Mouse (Mus musculus) layer of hippocampus, adult 11-12 months (tissue): Measurements from ENCODE around the gene Scn8a.

Experiments used
- DNase-seq: peaks from one replicate; pipeline ENCODE4 v3.0.0; 2022; ENCODE audit warnings: low spot score

Gene Scn8a

DNA sequence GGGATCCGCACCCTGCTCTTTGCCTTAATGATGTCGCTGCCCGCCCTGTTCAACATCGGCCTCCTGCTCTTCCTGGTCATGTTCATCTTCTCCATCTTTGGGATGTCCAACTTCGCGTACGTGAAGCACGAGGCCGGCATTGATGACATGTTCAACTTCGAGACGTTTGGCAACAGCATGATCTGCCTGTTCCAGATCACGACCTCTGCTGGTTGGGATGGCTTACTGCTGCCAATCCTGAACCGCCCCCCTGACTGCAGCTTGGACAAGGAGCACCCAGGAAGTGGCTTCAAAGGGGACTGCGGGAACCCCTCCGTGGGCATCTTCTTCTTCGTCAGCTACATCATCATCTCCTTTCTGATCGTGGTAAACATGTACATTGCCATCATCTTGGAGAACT lies 170.0 kb downstream of the Scn8a start:
- DNase-seq = no peak

DNA sequence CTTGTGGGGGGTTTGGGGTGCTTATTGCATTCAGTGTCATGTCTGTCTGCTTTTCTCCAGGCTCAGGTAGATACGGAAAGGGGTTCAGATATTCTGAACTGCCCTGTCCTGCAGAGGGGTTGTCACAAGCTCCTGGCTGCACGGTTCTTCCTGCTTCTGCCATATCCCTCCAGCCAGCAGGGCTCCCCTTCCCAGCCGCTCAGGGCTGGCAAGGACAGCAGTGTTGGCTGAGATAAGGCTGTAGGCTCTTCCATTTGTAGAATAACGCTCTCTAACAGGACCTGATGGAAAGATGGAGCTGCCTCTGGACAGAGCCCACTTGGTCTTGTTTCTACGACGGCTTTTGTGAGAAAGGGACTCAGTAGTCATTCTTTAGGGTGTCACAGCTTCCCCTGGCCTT lies 172.3 kb downstream of the Scn8a start:
- DNase-seq = no peak

DNA sequence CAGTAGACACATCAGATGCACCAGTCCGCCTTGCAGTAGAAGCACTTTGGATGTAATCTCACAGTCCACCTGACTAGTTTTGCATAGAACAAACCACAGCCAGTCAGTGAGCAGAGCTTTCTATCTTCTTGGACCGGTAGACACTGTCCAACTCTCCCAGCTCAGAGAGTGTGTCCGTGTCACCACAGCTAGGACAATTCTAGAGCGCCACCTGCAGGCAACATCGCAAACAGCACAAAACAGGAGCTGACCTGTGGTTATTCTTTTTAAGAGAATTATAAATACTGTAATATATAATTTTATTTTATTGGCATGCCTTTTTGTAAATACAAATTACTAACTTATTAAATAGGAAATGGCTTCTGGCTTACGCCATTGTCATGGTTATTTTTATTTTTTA lies 173.0 kb downstream of the Scn8a start:
- peak; percentile 79 for DNase-seq

DNA sequence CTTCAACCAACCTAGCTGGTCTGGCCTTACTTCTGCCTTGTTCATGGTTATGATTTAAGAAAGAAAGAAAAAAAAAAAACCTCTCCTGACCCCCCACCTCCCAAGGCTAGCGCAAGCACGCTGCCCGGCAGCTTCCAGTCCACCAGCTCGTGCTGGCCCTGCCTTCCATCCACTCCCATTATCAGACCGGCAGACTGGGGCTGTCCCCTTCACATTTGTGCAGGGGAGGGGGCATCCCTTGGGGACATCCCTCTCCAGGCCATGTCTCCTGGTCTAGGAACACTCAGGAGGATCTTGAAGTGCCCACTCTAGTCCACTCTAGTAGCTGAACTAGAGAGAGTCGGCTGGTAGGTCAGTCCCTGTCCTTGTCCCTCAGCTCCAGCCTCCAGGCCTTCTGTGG lies 174.9 kb downstream of the Scn8a start:
- no peak for DNase-seq

DNA sequence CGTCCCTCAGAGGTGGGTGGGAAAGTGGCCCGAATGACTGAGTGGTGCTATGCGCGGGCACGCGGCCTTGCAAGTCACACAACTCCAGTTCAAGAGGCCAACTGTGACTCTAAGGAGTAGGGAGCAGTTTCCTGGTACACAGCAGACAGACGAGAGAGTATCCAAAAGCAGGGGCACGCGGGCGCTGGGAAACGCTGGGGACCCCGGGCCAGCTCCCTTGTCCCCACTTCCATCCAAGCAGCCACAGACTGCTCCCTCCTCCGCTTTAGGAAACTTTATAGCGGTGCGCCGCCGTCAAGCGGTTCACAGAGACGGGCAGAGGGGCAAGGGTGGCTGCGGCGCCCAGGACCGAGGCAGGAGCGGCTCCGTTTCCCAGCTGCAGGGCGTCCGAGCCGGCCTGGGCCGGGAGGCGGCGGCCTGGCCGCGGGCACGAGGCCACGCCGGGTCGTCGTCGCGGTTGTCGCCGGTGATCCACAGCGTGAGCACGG lies 176.4 kb downstream of the Scn8a start:
- DNase-seq = no peak

DNA sequence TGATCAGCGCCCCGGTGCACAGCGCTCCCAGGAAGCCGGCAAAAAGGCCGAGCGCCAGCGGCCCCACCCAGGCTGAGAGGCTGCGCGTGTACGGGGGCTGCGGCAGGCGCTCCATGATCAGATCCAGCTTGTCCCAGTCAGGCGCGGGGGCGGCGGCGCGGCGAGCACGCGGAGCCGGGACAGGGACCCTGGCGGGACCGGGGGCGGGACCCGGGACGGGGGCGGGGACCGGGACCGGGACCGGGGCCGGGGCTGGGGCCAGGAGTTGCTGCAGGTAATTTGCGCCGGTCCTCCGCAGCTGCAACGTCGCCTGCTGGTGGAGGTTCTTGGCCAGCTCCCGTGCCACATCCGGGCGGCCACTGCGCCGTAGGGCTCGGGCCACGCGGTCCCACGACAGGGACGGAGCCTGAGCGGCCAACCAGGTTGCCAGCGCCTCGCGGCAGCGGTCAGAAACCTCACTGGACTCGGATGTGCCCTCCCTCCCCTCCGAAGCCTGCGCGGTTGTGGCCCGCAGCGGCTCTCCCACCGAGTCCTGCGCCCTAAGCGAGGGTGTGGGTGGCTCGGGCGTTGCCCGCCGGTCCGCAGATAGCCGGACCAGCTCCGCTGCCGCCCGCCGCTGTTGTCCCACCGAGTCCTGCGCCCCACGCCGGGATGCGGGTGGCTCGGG lies 177.0 kb downstream of the Scn8a start:
- DNase-seq = peak; percentile 45

DNA sequence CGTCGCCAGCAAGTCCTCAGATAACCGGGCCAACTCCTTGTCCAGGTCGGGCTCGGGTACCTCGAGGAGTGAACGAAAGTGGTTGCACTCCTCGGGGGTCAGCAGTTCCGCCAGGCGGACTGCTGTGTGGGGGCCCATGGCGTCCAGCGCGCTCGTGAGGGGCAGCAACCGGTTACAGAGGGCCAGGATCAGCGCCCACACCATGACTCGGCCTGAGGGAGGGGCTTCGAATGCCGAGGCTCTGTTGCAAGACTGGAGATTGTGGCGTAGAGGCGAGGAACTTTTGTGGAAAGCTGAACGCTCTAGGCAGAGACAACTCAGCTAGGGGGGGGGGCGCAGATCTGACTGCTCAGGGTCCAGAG lies 177.5 kb downstream of the Scn8a start, which contains the start of gene Gm47841:
Gene Gm47841, minus strand, starts transcription at position 204 of the 362 bp plus-strand sequence.
- no peak for DNase-seq

DNA sequence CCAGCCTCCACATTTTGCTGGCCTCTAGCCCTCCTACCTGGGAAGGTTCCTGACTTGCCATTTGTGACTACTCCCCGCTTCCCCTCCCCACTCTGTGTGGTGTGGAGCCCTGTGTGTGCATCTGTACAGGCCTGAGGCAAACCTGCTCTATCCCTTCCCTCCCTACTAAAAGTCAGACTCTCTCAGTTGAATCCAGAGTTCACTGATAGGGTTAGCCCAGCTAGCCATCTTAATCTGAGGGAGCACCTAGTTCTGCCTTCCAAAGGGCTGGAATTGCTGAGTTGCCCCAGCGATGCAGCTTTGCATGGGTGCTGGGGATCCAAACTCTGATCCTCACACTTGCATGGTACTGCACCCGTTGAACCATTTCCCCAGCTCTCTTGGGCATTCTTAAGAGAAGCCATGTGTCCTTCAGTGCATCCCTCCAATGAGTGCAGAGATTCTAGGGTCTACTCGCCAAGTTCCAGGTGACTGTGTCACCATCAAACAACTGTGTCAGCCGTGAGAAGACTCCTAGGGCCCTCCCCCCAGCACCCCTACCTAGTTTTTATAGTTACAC lies 178.8 kb downstream of the Scn8a start:
- DNase-seq = no peak

DNA sequence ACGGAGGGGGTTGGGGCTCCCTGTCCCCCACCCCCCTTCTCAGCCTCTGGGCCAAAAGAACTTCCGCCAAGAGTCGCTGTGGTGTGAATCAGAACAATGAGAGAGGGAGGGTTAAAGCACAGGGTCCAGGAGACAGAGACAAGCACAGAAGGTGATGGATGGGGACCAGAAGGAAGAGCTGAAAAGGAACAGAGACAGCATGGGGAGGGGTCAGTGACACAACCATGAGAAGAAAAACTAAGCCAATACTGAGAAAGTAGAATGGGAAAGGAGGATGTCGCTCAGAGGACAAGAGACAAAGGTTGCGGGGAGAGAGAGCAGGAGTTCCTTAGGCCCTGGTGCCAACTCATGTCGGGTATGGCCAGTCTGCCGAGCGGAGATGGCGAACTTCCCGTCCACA lies 182.2 kb downstream of the Scn8a start:
- no peak for DNase-seq

DNA sequence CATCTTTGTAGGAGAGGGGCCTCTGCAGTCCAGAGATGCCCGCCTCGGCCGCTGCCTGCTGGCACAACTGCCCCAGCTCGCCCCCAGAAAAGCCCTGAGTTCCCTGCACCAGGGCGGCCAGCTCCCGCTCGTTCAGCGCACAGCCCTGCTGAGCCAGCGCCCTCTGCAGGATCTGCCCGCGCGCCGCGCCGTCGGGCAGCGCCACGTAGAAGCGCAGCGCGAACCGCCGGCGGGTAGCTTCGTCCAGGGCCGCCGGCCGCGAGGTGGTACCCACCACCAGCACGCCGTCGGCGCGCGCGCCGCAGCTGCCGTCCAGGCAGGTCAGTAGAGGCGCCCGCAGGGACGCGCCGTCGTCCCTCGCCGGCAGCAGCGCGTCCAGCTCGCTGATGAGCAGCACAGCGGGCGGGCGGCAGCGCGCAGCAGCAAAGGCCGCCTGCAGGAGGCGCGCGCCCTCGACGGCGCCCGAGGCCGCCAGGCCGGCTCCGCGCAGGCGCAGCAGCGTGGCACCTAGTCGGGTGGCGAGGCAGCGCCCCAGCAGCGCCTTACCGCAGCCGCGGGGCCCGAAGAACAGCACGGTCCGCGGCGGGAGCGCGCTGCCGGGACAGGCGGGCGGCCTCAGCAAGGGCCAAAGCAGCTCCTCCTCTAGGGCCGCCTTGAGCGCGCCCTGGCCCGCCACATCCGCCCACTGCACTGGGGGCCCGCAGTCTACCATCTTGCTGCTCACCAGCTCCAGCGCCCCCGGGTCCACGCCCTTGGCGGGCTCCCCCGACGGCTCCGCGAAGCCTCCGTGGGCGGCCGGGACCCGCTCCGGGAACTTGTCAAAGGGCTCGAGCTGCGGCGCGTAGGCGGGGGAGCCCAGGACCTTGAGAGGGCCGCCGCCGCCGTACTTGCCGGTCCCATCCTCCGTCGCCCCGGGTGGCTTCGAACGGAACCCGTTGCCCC lies 183.2 kb downstream of the Scn8a start:
- no peak for DNase-seq

DNA sequence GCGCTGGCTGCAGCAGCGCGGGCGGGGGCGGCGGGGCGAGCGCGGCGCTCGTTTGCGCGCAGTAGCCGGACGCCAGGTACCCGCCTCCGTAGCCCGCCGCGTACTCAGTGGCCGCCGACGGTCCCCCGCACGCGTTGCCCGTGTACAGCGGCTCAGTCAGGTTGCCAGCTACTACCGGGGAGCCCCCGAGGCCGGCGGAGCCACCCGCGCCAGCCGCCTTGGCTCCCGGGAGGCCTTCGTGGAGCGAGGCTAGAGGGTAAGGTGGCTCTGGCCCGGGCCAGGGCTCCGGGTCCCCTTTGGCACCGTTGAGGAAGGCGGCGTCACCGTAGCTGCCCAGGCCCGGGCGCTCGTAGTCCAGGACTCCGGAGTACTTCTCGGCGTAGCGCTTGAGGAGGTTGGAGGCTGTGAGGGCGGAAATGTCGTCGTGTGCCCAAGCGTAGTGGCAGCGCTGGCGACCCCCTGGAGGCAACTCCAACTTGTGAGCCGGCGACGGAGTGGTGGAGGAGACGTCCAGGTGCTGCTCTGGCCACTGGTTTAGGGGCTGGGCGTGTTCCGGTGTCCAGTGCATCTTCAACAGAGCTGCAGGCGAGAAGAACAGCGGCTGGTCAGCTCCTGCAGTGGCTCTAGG lies 184.3 kb downstream of the Scn8a start:
- DNase-seq = no peak

DNA sequence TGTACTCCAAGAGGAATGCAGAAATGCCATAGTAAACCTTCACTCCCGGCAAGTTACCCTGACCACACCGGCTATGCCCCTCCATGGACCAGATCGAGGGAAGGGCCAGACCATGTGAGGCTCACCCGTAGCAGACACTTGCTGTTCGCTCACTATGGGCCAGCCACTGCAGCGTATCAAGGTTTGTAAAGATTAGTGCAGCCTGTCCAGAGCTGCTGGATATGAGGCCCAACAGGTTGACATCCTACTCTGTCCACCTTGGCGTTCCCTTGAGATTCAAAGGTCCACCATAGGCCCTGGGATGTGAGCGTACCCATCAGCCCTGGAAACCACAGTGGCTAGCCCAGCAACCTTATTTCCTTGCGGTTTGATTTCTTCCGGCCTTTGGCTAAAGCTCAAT lies 184.9 kb downstream of the Scn8a start:
- DNase-seq = no peak

DNA sequence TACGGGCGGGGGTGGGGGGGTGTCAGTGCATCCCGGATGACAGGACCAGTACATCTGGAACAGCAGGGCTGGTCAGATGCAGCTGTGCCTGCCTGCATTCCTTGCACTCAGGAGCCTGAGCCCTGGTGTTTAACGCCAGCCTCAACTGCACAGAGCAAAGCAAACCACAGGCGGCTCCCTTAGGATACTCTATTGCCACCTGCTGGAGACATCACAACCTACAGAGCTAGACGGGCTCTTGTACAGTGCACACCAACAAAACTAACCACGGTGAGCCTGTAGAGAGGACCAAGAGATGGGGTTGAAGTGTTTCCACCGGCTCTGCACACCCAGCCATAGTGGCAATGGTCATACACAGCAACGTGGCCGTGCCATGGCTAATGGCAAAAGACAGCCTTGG lies 186.6 kb downstream of the Scn8a start:
- DNase-seq = peak; percentile 63

DNA sequence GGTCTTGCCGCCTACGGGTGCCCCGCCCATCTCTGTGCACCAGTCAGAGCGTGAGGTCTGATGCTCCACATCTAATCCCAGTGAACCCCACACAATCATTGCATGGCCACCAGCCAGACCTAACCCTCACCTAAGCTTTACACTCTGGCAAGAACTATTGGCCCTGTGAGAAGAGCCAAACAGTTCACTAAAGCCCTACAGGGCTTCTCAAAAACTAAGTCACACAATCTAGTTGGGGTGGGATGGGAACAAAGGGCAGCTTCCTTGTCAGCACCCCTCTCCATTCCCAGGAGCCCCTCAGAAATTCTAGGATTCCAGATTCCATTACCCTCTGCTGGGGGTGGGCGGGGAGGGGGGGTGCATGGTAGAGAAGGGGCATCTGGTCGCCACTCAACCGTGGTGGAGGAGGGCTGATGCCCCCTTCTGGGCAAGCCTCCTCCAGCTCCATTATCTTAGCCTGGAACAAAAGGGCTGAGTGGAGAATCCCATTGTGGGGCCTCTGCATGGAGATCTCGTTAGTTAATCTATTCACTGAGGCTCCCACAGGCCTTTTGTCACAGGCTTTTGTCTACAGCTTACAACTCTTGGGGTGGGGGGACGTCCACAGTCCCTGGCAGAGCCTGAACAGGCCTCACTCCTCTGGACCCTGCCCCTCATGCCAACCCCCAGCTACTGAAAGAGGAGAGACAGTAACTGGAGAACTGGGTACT lies 190.1 kb downstream of the Scn8a start:
- DNase-seq = no peak

DNA sequence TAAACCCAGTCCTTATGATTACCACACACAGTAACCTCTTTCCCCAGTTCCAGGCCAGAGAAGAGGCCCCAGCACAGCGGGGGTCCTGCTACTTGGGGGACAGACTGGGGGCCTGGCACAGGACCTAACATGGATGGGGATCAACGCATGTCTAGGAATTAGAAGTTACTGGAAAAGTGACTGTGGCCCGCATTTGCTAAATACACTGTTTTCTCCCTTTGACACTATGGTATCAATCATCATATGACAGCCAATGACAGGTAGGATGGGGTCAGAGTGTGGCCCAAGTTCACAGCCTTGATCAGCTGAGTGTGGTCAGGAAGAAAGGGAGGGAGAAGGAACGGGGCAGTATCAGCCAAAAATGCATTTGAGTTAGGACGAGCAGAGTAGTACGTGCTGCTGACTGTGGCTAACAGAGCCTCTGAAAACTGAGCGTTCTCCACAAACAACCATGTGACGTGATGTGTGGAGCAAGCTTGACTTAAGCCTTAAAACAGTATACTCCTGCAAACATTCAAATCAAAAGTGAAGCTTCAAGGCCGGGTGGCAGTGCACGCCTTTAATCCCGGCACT lies 190.7 kb downstream of the Scn8a start:
- DNase-seq = no peak

DNA sequence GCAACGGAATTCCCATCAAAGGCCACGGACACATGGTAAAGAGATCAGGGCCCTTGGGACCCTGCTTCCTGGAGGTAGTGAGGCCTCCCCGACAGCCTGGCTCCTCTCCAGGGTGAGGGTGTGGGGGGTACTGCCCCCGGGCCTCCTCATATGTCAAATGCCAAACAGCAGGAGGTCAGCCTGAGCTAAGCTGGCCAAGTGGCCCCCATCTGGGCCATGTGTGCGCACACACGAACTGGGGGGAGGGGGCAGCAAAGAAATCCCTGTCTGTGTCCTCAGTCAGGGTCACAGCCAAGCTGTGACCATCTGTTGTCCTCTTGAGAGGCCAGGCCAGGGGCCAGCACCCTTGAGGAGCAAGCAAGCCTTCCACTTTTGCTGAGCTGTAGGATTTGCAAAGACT lies 195.4 kb downstream of the Scn8a start:
- DNase-seq = no peak

DNA sequence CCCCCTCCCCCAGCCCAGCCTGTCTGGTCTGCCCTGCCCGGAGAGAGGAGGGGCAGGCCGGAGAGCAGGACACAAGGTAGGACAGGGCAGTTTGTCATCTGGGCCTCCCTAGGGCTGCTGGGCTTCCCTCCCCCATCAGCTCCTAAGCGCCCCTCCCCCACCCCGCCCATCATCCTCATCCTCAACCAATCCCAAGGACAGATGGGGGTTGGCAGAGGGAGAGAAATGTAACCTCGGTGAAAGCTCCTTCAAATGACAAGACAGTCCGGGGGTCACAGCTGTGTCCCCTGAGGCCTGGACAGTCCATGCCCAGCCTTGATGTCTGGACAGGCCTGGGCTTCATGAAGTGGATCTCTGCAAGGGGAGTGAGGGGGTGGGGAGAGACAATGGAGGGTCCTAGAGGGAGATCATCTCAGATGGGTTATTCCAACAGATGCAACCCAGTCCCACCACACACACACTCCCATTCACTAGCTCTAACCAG lies 196.7 kb downstream of the Scn8a start:
- no peak for DNase-seq

DNA sequence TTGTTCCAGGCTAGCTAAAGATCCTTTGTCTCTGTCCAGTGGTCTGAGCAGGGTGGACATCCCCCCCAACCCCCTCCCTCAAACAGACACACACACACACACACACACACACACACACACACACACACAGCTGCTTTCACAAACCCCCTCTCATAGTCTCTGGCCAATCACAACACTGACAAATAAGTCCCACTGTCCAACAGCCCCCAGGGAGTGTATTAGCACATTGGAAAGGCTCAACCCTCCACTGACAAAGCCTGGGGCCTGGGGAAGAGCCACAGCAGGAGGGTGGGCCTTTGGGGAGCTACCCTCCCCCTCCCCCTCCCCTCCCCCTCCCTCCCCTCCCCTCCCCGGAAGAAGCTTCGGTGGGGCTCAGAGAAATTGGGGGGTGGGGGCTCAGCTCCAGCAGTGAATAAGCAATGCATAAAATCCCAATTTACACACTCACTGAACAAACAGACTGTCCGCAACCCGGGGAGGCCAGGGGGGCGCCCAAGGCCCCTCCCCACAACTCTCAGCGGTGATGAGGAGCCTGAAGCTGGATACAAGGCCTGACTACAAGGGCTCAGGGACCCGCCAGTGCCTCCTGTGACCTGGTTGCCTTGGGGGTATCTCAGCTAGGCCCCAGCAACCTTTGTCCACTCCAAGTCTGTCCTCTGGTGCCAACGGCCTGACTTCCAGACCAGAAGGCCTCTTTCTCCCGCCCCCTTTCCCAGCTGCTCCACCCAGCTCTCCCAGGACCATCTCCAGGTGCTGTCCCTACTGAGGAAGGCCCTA lies 197.4 kb downstream of the Scn8a start:
- DNase-seq = no peak

DNA sequence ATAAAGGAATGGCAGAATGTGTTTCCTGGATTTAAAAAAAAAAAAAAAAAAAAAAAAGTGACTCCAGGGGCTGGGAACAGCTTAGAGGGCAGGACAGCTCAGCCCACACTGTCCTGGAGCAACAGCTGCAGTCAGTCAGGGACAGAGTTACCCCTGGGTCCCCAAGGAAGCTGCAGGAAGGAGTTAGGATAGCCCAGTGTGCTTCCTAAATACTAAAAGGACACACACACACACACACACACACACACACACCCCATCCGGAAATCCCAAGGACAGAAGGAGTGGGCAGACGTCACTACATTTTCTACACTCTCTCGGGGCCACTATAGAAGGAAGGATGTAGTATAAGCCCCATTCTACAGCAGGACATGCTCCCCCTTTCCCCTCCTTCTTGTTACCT lies 198.4 kb downstream of the Scn8a start:
- DNase-seq = no peak

DNA sequence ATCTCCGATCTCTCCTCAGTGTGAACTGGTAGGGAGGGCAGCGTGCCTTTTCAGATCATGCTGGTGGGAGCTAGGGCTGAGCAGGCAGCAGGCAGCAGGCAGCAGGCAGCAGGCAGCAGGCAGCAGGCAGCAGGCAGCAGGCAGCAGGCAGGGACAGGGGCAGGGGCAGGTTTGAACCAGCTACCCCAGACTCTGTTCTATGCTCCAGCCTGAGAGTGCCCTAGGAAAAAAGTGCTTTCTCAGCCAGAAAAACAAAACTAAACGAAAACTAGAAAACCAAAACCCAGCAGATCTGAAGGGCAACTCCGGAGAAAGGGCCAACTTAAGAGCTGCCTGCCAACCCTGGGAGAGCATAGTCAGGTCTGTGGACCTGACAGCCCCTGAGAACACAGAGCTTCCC lies 199.0 kb downstream of the Scn8a start:
- DNase-seq = no peak
